Mouse (Mus musculus) gastrocnemius, postnatal 25 days (tissue): ENCODE data around the gene Mipol1. TPM values are rescaled to one million over a fixed set of nuclear protein-coding genes. Genes with fewer than 3 reads are reported as not detected.
"Not testable (repeated sequence)": the region's sequence is repeated elsewhere in the genome, so short reads cannot be mapped to it uniquely, and the experiment has no call there.

ENCODE experiments used
- DNase-seq: peaks from one replicate; pipeline ENCODE4 v3.0.0; 2022
- total RNA-seq, 2 experiments: library from RNA; stranded (reverse); gene quantifications; 1 replicate in 1 of 2; 2 replicates in 1 of 2; pipeline ENCODE4 v1.2.3; 2021

Gene Mipol1
- total RNA-seq, 2 experiments from 2014 or later, result 2.1 to 3.1 TPM

DNA sequence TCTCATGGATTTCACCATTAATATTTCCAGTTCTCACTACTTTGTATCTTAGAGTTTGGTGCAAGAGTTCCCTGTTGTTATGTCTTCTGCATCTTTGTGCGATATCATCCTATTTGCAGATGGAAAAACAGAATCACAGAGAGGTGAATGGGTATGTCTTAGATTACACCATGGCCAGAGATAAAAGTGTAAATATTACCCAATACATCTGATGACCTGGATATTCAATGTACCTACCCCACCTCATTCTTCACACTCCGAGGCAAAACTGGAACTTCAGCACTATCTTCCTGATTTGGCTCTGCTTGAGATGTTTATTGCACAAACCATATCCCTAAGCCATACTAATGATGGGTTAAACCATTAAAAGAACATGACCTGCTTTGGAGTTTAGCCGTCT, 198.0 kb downstream of the Mipol1 start:
- no peak for DNase-seq

DNA sequence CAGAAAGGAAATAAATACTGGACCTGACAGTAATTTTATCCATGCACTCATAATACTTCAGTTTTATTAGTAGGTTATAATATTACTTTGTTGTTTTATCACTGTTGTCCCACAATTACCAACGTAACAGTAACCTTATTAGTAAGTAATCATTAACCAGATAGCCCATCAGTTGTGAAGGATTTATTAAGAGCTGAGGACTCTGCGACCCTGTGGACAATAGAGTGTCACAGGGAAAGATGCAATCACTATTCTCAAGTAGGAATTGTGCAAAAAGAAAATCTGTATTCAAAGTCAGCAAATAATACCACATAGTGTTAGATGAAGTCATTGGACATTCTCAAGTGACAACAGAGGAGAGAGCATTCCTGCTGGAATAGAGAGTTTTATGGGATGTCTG, 198.5 kb downstream of the Mipol1 start:
- DNase-seq, result no peak

DNA sequence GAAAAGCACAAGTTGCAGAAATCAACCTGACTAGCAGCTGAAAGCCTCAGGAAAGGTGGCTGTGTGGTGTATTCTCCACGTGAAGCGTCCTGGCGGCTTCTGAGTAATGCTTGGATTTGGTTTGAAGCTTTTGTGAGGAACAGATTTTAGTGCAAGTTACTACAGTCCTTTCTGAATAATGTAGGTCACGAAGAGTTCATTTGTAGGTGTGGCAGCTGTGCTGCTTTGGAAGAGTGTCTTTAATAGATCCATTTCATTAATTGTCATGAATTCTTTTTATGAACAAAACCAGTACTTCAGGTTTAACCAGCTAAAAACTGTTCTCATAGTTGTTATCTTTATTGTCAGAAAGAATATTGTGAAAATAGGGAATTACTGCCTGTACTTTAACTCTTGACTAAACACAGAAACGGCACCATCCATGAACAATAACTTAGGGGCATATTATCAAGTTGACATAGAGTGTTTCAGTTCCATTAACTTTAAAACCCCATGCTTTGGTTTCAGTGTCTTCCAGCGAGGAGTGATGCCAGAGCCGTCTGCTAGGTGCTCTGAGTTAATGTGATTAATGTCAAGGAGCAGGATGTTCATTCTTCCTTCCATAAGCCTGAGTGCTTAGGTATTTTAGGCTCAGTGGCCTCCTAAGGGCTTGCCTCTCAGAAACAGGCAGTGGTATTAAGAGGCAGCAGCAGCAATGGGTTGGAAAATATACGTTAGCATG, 206.9 kb downstream of the Mipol1 start:
- not testable (repeated sequence) for DNase-seq

DNA sequence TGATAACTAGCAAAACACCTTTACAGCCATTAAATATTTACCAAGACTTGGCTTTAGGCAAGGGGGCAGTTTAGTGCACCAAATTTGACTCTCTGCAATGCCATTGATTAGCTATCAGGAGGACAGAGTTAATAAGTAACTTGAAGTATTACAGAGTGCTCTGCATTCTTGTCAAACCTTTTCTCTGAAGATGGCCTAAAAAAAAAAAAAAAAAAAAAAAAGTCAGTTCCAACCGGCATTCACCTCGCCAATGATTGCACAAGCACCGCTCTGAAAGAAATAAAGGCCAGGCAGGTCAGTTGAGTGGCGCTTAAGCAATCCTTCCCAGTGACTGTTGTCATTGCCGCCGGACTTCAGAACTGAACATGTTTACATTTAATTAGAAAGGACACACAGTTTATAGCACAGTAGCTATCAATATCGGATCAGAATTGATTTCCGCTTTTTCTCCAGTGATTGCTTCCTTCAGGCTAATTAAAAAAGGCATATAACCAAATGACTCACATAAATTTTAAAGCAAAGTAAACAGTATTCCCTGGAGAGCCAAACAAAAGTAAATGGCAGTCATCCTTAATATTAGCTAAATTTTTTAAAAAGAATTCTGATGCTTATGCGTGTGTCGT, 214.2 kb downstream of the Mipol1 start:
- DNase-seq, result no peak

DNA sequence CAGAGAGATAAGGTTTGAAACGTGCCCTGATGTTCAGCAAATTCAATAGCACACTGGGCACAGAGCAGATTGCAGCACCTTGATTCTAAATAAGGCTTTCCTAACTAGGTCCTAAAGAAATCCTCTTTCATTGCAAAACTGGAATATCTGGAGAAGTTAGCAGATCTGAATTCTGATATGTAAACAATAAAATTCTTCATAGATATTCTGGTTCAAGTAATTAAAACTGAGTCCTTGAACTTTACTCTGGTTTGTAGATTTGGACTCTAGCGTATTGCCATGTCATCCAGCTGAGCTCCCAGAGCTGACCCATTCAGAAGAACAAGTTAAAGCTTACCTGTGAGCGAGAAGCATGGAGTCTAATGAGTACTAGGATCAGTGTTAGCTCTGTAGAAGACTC, 217.1 kb downstream of the Mipol1 start:
- DNase-seq, result no peak

DNA sequence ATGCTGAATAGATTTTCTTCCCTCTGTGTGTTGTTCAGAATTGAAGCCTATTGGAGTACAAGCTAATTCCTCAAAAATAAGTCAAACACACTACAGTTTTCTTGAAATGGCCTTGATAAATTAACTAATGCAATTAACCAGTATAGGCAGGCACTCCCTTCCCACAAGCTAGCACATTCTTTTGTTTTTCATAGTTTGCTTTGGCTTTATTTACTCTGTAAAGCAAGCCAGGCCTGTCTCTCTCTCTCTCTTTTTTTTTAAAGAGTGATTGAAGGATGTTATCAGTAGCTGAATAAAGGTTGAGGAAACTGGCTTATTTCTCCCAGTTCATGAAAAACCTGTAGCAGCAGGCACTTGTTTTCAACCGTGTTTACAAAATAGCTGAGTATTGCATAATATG, 219.1 kb downstream of the Mipol1 start:
- no peak for DNase-seq

DNA sequence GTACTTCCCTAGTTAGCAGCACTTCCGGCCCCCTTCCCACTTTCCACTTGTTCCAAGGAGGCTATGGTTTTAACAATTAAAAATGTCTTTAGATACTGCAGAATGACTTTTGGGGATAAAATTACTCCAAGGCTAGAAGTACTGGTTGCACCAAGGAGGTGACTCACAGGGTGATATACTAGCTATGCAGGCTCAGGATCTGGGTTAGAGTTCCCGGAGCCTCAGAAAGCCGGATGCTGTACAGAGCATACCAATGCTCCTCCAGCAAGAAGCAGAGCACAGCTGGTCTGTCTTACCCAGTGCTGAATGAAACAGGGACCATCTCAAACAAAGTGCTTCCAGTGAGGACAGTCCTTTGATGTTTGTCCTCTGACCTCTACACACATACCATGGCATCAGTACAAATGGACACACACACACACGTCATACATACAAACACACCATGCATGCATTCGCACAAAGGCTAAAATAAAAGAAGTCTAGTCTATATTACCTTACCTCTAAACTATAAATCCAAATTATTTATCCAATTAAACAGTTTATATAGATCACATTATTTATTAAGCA, 219.9 kb downstream of the Mipol1 start:
- DNase-seq, result no peak

DNA sequence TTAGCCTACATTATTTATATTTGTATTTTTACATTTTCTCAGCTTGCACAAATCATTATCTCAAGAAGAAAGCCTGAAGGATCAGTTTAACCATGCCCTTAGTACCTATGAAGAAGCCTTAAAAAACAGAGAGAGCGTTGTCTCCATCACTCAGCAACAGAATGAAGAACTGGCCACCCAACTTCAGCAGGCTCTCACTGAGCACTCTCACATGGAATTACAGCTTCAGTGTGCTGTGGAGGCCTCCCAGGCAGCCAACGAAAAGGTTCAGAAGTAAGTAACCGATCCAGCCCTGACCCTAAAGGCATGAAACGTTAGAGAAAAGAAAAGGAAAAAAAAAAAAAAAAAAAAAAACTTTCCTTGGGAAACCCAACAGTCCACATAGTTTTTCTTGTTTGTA, 226.7 kb downstream of the Mipol1 start:
- no peak for DNase-seq

DNA sequence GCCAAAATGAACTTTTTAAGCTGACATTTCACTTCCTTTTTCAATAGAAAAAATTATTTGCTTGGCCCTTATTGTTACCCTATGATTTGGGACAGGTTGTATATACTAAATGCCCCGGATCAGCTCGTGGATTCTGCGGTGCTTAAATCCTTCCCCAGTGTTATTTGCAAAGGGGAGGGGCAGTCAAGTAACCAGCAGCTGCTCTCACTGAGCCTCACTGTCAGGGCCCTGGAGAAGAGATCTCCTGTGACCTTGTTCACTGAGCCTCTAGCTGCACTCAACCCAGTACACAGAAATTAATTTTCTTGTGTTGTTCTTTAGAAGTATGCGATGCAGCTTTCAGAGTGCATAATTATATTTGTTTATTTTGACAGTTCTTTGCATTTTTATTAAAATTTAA, 227.1 kb downstream of the Mipol1 start:
- no peak for DNase-seq

DNA sequence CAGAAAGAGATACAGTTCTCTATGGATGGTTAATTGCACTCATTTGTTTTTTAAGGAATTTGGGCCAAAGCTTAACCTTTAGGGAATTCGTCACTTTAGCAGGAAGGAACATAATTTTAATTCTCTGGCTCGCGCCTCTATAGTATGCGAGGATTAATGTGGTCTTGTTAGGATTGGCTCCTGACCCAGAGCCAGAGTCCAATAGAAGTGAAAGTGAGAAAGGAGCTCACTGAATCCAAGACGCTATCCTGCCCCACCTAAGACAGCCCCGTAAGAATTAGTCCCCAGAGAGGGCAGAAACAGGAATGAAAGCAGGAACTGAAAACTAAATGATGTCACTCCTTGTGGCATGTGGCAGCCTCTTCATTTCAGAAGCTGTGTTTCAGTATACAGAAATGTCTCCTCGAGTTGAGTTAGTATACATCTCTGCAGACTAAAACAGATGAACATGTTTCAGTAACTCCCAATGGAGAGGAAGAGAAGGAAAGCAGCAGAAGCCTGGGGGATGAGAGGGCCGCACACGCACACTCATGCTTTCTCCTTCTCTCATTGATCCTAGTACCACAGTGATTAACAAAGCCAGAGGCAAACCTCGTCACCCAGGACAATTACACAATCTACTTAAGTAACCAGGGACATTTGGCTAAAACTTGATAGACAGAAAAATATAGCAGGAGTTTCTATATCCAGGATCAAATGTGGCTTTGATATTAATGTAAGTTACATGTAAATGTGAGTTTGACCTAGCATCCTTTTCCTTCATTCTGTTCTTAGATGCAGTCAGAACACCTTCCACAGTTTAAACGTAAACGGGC, 234.5 kb downstream of the Mipol1 start:
- no peak for DNase-seq

DNA sequence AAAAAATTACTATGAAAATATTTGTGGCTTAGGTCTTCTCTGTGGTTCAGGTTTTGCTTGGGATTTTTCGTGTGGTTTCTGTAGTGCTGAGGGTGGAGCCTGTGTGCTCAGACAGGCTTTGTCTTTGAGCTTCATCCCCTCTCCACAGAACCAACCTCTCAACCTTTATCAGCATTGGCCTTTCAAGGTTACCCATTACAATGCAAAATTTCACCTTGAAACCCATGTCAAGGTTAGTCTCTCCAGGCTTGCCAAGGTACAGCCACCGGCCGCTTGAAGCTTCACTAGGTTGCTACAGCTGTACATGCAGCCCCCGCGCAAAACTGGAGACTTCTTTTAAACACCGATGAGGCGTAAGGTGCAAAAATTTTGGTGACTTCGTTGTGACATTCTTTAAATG, 241.6 kb downstream of the Mipol1 start:
- DNase-seq, result no peak

DNA sequence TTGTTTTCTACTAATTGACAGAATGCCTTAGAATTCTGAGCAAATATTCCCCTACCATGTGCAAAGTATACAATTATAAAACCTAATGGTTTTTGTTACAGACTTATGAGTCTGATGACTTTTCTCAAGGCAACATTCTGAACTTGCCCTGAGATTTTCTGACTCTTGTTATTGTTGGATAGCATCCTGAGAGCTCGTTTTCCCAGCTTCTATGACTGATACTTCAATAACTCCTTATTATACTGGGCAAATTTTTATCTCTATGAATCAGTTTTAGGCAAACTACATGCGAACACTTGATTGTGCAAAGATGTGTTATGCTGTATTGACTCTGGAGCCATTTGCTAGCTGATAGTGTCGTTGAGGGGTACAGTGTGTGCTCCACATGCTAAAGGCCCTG, 246.6 kb downstream of the Mipol1 start:
- DNase-seq, result no peak

DNA sequence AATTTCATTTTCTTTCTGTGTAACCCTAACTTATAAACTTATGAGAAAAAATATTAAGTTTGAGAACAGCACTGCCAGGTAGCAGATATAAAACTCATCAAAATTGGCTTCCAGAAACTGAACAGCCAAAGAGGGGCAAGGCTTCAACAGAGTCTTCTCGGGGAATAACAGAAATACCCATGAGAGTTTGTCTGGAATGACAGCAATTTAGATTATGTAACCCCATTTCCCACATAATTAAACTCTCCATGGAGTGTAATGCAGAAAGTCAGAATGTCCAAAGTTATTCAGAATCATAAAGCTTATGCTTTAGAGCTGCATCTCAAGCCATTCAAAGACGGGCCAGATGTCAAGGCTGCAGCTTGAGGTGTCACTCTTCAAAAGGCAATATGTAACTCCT, 251.6 kb downstream of the Mipol1 start:
- no peak for DNase-seq

DNA sequence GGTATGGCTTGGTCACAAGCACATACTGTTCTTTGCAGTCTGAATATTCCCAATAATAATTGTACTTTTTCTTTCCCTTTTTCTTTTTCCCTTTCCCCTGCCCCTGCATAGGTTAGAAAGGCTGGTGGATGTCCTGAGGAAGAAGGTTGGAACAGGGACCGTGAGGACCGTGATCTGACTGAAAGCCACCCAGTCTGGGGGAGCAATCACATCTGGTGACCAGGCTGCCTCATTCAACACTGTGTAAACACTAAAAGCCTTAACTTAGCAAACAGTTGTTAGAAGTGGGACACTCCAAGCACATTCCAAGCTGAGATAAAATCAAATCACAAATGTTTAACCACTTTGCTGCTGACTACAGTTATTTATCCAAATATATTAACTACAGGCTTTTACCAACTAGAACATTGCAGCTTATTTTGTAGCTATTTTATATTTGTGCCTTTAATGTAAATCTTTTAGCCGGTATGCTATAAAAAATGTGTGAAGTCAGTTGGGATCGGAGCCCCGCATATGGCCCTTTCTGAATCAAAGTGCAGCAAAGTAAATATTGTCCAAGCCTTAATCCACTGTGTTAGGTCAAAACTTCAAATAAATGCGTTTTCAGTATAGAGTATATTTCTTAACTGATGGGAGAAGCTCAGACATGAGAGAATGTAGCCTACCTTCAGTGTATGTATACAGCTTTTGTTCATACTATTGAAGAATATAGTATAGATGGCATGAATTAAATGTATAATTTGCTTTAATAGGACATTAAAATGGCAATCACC, 266.3 kb downstream of the Mipol1 start:
- no peak for DNase-seq

DNA sequence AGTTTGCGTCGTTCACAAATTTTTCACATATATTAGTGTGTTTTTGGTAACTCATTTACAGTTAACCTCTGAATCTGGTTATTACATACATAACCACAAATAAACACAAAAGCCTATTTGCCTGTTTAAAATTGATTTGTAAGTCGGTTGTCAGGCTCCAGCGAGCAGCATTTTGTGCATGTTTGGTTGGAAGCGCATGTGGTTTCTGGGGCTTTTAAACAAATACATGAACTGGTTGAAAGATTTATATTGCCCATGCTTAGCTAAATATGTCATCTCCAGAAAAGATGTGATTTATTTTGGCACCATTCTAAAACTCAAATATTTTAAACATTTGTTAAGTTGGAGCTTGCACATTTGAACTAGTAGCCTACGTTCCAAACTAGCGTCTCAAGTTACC, 270.0 kb downstream of the Mipol1 start:
- DNase-seq, result no peak

DNA sequence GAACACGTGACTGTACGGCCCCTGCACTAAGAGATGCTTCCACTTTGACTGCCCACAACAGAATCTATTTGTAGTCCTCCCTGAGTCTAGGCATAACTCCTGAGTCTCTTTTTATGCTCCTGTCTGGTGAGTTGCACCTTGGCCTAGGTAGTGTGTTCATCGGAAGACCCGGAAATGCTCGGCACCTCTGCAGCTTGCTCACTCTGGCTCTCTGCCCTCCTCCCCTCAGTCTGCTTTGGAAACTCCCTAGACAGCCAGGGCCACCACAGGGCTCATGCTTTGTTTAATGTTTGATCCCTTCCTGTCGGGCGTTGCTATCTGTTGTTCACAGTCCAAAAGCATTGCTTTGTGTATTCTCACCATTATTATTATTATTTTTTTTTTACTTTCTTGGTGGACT, 275.1 kb downstream of the Mipol1 start:
- DNase-seq, result no peak

DNA sequence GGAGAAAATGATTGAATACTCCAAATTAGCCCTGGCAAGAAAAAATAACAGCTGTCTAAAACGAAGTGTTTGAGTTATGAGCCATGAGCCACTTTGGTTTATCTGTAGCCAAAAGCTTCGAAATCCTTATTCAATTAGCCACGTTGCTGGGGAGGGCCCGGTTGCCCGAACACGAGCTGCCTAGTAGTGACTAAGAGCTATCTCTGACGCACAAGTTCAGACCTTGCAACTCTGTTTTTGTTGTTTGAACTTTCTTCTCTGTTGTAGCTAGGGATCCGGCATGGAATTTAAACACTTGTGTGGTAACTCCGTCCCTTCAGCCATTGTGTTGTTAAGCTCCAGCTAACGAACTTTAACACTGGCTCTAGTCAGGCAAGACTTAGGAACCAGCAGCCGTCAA, 278.7 kb downstream of the Mipol1 start:
- no peak for DNase-seq

DNA sequence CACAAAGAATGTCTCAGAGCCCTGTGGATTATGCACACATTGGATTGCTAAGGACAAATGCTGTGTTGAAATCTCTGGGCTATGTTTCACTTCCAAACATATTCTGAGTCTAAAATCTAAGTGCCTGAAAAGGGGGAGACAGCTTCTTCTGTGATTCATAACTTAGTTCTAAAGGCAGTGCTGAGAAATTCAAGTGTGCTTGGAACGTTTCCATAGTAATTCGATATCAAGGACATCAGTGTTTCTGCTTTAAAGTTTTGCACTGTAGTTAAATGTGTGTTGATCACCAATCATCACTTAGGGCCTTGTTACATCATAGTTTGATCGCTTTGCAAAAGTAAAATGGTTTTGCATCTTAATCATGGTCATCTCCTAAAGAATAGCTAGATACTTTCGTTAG, 279.5 kb downstream of the Mipol1 start:
- no peak for DNase-seq

DNA sequence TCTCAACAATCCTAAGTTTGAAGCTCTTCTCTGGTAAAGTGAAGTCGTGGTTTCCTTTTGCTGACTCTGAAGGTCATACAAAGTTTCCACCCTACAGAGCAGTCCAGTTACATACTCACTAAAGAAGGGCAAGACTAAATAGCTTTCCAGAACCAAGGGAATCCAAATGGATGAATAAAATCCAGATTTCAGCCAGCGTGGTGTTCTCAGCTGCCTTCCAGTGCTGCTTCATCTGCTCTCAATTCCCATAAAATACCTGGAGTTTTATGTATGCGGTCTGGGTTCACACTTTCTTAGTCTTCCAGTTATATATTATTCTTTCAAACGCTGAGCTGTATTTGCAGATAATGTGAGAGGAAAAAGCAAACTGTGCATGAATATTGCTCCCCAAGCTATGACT, 280.9 kb downstream of the Mipol1 start:
- no peak for DNase-seq

DNA sequence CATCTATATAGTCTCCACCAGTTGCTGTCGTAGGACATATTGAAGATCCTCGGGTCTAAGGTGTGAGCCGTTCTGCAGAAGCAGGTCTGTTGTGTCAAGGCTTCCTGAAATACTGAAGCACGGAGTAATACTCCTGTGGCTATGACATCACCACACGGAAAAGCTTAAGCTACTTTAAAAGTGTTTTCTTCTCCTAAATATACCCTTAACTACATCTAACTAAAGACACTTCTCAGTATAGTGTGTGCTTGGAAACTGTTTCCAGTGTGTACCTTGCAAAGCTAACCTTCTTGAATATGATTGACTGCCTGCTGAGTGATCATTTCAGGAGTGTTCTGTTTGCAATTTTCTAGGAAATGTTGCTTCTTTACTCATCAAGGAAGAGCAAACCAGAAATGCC, 281.3 kb downstream of the Mipol1 start:
- DNase-seq, result no peak

DNA sequence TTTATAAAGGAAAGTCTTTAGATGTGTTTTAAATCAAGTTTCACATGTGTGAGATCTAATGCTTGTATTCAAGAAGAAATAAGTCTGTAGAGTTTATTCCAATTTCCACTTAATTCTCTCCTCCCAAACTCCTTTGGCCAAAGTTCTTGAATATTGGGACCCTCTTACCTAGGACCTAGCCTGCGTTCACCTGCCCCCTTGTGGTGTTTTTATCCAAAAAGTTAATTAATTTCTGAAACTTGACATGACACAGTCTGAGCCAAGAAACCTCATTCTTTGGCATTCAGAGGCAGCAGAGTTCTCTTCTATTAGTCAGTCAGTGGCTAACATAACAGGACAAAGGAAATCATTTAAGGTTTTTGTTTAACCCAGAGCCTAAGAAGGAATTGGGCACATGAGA, 284.3 kb downstream of the Mipol1 start:
- no peak for DNase-seq

DNA sequence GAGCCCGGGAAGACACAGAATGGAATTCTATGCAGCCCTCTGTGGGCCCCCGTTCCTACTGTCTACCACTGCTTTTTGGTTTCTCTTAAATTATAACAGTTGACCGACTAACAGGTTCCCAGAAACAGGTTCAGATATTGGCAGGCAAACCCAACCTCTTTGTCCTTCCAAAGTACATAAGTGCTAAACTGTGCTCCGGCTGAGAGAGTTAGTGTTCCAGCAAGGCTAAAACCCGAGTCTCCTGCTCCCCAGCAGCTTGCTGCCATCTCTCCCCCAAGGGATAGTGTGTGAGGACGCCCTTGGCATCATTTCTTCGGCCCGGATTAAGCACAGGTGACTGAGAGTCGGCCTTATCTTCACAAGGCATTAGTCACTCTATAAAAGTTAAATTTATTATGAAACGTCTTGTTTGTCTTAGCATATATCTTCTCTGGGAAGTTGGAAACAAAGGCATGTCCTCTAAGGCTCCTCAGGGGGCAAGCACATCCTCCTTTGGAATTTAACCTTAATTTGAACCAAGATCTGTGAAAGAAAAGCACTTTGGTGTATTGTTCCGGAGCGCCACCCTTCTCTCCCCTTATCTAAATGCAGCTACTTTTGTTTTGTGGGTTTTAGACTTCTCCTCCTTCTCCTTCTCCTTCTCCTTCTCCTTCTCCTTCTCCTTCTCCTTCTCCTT, 285.6 kb downstream of the Mipol1 start:
- no peak for DNase-seq
